Mouse (Mus musculus): Measurements from ENCODE around the gene Zfp944. TPM values are rescaled to one million over a fixed set of nuclear protein-coding genes. Genes with fewer than 3 reads are reported as not detected.

Zfp944 gene
- polyA plus RNA-seq, 1 experiment from 2014 or later, result 20.9 TPM

Other genes with a start within 250 kb of the Zfp944 start
- 1.9 and 2.0 TPM in 2 replicates for gene Zfp947, start 195.2 kb downstream of the Zfp944 start, polyA plus RNA-seq (2015; fragmentation: Nextera tagmentation; extraction: Ambion mirVana)
- gene Zfp994, start 135.8 kb downstream of the Zfp944 start, polyA plus RNA-seq (2015; fragmentation: Nextera tagmentation; extraction: Ambion mirVana), result 4.4 and 6.1 TPM in 2 replicates
- gene CT030661.1, start 46.6 kb downstream of the Zfp944 start, polyA plus RNA-seq (2015; fragmentation: Nextera tagmentation; extraction: Ambion mirVana), result 13.4 and 15.8 TPM in 2 replicates
- 9.7 and 10.2 TPM in 2 replicates for gene Zfp758, start 53 bp upstream of the Zfp944 start, polyA plus RNA-seq (2015; fragmentation: Nextera tagmentation; extraction: Ambion mirVana)
- gene Zfp946, start 62.8 kb upstream of the Zfp944 start, polyA plus RNA-seq (2015; fragmentation: Nextera tagmentation; extraction: Ambion mirVana), result 41.4 and 44.5 TPM in 2 replicates
- gene Vmn2r111, start 212.1 kb upstream of the Zfp944 start, polyA plus RNA-seq (2015; fragmentation: Nextera tagmentation; extraction: Ambion mirVana), result not detected in 2 replicates
- not detected in 2 replicates for gene Vmn2r112, start 239.6 kb upstream of the Zfp944 start, polyA plus RNA-seq (2015; fragmentation: Nextera tagmentation; extraction: Ambion mirVana)